Mouse (Mus musculus): ENCODE data around the gene Trove2.
"Not testable (repeated sequence)": the region's sequence is repeated elsewhere in the genome, so short reads cannot be mapped to it uniquely, and the experiment has no call there.

The Trove2 gene

DNA sequence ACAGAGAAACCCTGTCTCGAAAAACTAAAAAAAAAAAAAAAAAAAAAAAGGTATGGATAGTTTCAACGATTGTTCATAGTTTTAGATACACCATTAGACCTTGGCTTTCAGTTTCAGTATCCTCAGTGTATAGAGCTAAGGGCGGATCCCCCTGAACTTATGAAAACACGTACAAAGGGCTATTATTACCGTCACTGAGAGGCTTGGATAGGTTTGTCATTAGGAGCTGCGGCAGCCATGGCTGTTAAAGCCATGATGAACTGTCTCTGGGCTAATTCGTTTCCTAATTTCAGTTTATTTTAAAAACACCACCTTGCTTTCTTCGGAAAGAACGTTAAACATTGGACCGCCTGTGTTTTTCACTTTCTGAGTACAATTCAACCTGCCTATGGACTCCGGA is 38.1 kb downstream of the Trove2 start:
- DNase-seq: no peak

DNA sequence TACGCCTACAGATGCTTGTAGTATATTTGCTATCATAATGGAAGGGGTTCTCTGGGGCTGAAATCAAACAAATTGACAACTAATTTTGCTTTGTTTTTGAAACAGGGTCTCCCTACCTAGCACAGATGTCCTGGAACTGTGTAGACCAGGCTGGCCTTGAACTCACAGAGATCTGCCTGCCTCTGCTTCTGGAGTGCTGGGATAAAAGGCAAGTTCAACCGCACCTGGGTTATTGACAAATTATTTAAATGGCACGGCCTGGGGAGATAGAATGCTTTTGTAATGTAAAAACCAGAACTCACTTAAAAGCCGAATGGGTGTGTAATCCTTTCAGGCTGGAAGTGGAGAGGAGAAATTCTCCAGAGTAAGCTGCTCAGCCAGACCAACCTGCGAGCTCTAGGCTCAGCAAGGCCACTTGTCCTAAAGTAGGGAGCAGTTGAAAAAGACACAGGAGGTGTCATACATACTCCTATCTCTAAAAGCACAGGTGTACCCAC is 42.9 kb downstream of the Trove2 start:
- DNase-seq: no peak

DNA sequence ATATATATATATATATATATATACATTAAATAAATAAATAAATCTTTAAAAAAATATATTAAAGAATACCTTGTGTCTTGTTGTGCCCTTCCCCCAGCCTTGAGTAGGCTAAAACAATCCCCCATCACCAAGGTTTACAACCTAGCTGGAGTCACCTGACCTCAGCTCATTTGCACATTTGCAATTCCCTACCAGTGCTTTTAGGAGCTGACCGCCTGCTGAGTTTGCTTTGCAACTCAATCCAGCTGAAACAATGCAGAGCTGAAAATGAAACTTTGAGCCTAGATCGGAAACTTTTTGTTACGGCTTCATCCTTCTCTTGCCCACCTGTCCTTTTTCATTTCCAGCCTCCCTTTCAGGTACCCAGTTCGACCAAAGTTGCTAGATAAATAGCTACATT is 45.2 kb downstream of the Trove2 start:
- DNase-seq: no peak

DNA sequence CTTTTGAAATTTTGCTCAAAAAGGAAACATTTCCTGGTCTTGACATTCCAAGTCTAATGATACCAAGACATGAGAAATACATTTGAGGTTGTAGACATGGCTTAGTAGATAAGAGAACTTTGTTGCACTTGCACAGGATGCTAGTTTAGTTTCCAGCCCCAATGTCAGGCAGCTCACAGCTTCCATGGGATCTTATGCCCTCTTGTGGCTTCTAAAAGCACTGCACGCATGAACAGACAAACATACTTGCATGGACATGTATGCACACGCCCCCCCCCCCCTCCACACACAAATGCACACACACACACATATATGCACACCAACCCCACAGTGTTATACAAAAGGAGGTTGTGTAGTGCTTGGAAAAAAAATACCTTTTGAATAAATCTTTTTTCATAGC is 46.0 kb downstream of the Trove2 start:
- DNase-seq: no peak

DNA sequence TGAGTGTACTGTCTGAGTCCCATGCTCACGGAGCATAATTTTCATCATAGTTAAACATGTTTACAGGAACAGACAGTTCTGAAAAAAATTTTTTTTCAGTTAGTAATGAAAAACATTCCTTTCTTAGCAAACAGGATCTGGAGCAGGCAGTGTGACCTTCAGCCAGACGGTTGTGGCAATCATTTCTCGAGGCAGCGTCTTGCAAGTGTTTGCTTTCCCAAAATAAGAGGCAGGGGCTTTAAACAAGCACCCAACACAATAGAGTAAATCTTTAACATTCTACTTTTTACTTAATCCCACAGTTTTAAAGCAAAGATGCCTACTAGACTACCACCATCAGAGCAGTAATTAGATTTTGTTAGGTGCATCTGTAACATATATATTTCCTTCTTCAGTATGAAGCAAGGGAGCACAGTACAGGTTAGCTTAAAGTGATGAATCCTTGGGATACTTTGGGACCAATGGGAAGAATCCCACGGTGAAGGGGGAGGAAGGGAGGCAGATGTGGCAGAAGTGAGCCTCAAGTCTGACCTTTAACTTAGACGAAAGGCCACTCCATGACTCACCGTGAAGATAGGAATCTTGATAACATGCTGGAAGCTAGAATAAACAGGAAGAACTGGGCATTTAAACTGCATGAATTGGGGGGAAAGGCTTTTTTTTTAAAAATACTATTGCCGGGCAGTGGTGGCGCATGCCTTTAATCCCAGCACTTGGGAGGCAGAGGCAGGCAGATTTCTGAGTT is 49.0 kb downstream of the Trove2 start:
- DNase-seq: no peak

DNA sequence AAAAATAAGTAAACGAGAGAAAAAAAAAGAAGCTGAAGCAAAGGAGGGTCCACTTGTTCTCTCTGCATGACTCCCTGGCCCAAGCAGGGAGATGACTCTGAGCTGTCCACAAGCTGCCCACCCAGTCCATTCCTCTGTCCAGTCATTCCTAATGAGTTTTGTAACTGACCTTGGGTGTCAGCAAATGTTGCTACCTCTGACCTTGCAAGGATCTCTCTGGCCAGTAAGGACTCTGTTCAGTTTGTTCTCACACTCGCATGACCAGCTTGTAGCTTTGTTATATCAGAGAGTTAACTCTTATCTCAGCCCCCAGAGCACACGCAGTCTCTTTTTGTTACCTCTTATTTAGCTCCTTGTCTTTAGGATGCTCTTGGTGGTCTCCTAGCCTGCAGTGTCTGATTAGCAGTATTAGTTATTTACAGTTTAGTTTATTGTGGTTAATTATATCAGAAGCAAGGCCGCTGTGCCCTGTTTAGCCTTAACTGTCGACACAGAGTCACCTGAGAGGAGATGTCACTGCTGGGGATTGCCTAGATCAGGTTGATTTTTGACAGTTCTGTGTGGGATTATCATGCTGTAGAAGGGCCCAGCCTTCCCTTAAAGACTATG is 52.3 kb downstream of the Trove2 start:
- DNase-seq: no peak

DNA sequence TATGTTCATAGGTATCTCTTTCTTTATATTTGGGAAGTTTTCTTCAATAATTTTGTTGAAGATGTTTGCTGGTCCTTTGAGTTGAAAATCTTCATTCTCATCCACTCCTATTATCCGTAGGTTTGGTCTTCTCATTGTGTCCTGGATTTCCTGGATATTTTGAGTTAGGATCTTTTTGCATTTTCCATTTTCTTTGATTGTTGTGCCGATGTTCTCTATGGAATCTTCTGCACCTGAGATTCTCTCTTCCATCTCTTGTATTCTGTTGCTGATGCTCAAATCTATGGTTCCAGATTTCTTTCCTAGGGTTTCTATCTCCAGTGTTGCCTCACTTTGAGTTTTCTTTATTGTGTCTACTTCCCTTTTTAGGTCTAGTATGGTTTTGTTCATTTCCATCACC is 60.8 kb downstream of the Trove2 start, which contains the start of gene Glrx2:
Gene Glrx2 (plus strand): TSS at position 301 of the 400 bp plus-strand sequence.
- not testable (repeated sequence) for DNase-seq

DNA sequence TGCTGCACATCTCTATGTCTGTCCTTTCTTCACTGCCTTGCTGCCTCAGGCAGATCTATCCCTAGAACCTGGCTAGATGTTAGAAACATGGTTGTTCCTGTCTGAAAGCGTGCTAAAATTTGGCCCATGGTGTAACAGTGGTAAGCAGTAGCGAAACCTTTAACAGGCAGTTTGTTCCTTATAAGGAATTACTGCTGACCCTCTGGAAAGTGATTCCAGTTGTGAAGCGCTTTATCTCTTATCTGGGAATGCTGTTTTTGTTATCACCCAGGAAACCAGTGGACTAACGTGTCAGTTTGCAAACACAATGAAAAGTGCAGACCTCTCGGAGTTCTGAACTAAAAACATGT is 66.3 kb downstream of the Trove2 start:
- no peak for DNase-seq

DNA sequence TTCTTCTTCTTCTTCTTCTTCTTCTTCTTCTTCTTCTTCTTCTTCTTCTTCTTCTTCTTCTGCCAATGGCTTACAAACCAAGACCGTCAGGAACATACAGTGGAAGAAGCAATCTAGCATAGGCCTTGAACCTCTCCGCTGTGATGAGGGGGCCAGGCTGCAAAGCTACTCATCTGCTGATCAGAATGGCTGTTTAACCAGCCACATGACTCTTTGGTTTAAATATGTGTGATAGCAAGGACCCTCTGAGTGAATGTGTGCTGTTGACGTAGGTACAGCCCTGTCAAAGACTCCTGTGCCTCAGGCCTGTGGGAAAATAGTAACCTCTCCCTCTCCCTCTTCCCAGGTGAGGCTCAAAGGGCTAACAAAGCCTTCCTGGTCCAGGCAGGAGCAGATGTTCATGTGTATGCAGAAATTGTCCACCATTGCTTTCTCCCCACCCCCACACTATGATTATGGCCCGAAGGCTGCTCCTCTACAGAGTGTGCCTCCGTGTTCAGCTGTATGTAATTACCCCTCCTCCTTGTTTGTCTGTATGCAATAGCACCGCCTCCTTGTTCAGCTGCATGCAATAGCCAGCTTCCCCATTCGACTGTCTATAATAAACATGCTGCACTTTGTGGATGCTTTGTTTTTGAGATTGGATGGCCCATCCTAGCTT is 66.8 kb downstream of the Trove2 start:
- DNase-seq: no peak

DNA sequence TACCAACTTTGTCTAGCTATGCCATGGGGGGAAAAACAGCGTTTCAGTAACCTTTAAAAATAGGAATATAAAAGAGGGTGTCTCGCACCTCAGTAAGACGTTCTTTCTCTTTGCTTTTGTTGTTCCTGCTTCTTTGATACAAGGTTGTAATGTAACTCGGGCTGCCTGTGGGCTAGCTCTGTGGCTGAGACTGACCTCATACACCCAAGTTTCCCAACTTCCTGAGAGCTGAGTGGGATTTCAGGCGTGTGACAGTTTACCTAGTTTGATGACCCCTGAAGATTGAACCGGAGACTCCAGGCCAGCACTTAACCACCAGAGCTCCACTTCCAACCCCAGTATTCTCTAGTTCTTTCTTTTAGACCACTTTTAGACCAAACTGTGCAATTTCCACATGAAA is 68.5 kb downstream of the Trove2 start:
- no peak for DNase-seq

DNA sequence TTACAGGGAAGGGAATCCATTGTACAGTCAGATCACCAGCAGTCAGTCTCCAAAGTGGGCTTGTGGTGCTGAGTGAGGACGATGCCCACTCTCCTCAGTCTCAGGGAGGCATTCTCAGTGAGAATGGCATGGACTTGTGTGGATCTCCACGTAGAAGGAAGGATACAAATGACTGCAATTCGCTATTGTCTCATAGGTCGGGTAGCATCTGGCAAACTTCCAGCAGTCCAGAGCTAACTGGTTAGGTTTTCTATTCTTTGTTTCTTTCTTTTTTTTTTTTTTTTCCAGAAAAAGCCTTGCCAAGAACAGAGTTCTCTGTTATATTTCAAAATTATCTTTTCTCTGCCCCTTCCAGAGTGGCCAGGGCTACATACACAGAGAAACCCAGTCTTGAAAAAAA is 69.9 kb downstream of the Trove2 start:
- DNase-seq: no peak

DNA sequence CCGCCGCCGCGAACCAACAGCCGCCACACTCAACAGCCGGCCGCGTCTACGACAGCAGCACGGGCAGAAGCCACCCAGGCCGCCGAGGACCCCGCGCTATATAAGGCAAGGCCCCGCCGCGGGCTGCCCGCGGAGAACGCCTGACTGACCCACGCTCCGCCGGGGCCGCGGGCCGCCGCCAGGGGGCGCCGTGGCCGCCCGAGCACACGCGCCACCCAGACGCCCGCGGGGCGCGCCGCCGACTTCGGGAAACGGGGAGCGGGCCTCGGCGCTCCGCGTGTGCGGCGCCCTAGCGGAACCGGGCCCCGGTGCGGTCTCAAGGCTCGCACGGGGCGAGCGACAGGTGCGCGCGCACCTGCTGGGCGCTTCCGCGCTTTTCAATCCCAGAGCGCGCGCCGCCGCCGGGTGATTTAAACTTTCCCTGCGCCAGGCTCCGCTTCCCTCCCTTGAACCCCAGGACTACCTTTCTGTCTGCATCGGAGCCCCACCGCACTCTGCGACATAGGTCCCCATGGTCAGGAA is 74.1 kb downstream of the Trove2 start, which contains the start of gene Cdc73:
Gene Cdc73 (minus strand): TSS at position 153 of the 522 bp plus-strand sequence.
- peak; percentile 88 for DNase-seq

DNA sequence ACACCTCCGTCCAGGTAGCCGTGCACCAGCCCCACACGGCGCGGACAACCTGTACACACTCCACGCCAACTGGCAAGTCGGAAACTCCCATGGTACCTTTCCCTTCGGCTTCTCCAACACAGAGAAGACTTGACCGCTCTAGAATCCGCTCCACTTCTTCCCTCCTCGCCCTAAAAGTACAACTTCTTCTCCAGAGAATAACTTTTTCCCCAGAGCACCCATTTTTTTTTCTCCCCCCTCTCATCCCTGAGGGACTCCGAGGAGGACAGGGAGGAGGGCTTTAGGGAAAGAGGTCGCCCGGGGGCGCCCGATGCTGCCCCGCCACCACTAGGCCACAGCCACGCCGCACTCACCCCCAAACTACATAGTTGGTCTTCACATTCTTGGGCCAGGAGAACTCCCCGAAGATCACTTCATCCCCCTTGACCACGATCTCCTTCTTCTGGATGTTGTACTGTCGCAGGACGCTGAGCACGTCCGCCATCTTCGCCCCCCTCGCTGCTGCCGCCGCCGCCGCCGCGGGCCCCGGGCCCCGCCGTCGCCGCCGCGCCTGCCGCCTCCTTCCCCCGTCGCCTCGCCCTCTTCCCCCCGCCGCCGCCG is 74.6 kb downstream of the Trove2 start:
- DNase-seq: no peak

DNA sequence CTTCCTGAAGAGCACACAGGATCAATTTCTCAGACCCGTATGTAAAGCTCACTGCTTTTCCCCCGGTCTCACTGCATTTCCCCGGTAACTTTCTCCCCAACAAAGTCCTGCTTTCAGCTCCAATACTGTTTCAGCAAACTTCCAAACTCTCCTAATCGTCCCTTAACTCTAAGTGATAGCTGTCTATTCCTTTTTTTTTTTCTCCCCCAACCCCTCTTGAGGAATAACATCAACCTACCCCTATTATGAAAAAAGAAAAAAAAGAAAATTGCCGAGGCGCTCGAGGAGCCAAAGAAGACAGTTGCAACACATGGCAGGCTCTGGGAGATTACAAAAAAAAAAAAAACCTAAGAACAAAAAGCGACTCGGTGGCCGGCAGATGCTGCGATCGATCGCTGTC is 75.1 kb downstream of the Trove2 start:
- DNase-seq: no peak
